Mouse (Mus musculus) thymus, postnatal 4 days (tissue): ENCODE results near the gene Ncor2.
A peak's percentile ranks its signal among the peaks of the same experiment; 100 is the strongest.

Experiments
- DNase-seq: peaks from one replicate; pipeline ENCODE4 v3.0.0; 2021

Gene Ncor2

DNA sequence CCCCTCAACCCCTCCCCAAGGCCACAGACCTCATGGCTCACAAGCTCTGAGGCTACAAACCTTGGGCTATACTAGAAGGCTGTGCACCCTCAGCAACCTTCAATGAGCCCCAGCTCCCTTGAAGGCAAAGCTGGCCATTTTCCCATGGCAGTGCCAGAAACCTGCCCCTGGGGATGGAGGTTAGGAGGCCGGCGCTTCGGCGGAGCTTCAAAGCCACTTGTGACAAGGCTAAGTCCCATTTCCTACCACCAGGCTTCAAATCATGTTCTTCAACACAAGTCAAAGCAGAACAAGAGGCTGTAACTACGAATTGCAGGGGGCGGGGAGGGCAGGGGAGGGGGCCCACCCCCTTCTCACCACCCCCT, 122.7 kb downstream of the Ncor2 start:
- DNase-seq: no peak

DNA sequence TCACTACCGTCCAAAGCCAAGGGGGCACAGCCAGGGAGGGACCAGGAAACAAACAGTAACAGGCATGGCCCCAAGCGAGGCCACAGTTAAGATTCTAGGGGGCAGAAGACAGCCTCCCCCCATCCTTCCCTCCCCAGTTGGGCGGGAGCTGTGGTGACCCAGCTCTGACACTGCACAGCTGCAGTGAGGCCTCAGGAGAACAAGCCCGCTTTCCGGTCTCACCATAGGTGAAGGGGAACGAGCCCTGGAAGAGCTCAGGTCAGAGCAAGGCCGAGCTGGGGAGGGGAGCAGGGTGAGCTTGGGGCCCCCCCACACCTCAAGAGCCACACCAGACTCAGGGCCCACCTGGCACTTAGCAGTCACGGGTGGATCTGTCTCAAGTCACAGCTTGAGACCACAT, 123.1 kb downstream of the Ncor2 start:
- DNase-seq: peak; percentile 71

DNA sequence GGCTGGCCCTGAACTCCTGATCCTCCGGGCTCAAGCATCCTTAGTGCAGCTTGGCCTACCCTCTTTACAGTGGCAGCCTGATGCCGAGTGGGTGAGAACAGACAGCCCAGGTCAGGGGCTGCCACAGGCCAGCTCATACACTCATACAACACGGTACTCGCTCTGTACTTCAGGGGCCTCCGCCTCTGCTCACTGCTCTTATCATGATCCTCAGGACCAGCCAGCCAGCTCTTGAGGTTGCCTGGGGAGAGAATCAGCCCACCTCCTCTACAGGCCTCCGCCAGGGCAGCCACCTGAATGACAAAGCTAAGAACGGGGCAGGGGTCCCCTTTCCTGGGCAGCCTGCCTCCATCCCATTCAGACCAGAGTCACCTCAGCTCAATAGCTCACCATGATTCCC, 125.4 kb downstream of the Ncor2 start:
- no peak for DNase-seq

DNA sequence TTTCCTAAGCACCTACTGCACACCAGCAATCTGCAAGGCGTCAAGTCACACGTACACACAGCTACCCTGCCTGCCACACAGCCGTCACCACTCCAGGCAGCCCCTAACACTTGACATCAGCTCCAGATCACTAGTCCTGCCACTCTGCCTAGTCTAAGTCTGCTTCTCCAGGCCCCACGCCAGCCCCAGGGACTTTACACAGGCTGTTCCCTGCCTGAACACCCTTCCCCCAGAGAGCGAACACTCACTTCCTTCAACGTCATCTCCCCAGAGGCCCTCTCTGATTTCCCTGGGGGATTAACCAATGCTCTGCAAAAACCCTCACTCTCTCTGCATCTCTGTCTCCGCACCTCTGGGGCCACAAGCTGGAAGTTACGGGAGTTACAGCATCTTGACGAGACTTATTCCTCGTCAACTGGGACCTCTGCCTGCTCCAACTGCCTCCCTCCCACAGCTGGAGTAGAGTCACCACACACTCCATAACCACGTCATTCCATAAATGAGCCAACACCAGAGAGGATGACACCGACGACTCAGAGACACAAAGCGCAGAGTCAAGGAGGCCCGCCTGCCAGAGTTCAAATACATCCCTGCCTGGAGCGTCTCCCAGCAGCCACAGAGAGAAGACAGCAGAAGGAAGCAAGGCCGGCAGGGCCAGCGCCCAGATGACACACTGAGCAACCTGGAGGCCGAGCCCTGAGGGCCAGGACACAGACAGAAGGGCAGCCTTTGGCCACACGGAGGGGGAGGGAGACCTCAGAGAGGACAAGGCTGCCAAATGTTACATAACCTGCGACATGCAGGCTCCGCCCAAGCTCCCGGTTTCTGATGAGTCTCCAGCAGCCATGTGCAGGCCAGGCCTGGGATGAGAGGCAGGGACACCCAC, 126.2 kb downstream of the Ncor2 start:
- no peak for DNase-seq

DNA sequence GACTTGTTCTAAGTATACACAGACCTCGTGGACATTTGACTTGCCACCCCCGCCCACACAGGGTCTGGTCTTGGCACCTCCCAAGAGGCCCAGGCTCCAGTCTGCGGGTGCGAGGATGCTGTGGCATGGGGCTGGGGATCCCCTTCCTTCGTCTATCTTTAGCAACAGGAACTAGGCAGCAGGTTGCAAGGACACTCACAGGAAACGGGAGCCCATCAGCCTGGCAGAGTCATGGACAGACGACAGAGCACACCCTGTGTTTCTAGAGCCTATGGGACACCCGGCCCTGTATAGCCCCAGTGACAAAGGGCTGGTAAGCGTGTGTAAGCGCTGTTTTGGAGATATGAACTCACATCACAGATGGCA, 126.8 kb downstream of the Ncor2 start:
- DNase-seq: no peak

DNA sequence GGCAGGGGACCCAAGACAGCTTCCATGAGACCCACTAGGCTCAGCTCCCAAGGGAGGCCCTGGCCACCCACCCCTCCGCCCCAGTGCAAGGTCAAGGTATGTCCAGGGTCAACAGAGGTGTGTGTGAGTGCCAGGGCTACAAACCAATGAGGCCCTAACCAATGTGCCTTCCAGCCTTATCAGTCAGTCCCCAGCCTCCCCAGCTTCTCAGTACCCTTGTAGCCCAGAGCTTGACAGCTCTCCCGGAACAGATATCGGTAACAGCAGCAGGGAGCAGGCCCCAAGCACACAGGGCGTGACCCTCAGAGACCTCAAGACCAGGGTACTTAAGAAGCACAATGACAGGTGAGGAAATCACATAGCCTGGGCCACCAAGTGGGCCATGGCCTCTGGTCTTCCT, 129.5 kb downstream of the Ncor2 start:
- DNase-seq: no peak

DNA sequence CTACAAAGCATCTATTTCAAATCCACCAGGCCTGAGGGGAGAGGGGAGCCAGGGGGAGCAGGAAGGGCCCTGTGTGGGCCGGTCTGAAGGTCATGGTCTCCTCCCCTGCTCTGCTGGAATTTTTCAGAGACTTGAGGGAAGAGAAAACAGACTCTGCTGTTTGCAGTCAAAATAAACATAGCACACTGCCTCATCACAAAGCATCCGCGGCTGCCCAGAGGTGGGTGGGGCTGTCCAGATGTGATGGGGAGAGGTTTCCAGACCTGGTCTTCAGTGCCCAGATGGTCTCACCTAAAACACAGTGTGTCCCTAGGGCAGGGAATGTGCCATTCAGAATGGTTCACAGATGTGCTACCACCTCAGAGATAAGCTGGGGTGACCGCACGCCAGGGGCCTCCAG, 132.6 kb downstream of the Ncor2 start:
- DNase-seq: no peak

DNA sequence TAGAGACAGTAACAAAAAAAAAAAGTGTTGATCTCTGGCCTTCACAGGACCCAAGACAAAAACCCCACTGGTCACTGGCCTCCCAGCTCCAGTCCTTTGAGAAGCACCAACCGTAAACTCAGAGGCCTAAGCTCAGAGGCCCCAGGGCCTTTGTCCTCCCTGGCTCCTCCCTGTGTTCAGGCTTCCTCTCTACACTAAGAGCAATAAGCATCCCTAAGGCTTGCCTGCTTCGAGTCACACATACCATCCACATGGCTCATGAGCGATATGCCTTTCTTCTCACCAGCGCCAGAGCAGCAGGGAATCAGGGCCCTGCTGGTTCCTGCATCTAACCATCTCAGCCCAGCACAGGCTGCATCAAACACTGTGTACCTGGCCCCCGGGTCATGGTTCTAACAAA, 133.8 kb downstream of the Ncor2 start:
- DNase-seq: no peak

DNA sequence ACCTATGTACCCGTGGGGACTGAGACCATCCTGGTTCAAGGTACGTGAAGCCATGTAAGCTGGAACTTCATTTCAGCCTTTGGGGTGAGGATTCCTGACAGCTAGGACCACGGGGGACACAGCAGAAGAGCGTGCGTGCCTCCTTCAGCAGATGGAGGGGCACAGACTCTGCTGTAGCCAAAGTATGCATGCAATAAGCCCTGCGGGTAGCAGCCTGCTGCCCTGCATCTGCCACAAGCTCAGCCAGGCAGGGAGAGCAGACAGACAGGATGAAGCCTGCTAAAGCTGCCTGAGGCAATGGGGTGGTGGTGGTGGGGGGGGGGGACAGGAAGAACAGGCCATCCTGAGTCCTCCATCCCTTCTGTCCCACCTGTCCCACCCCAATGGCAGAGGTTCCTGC, 135.6 kb downstream of the Ncor2 start:
- DNase-seq: no peak

DNA sequence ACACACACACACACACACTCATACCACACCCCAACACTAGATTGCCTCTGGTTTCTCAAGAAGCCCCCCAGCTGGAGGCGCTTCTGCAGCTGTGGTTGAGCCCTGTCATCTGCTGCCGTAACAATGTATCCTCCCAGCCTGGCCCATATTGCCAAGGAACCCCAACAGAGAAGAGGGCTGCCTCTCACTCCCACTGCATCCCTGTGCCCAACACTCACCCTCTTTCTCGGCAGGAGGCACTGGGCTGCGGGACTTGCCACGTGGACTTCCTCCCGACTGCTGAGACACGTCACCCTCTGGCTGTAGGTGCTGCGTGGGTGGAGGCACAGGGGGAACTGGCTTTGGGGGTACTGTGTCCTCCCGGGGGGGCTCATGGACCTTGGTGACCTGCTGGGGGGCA, 137.4 kb downstream of the Ncor2 start:
- DNase-seq: no peak

DNA sequence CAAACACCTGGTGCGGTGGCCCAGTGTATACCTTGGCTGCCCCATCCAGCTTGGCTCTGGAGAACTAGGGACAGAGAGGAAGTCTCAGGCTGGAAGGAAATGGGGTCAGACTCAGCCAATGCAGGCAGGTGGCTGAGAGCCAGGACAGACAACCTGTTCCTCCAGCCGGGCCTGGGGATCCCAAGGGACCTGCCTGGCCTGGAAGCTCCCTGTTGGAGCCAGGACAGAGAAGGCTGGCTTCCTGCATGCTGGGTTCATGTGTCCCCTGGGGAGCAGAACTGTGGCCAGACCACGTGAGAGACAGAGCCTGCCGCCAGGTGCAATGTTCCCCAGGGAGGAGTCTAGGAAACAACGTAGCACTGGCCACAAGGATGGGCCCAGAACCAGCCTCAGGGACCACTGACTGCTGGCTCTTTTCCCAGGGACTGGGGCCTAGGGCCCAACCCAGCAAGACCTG, 138.9 kb downstream of the Ncor2 start:
- DNase-seq: no peak

DNA sequence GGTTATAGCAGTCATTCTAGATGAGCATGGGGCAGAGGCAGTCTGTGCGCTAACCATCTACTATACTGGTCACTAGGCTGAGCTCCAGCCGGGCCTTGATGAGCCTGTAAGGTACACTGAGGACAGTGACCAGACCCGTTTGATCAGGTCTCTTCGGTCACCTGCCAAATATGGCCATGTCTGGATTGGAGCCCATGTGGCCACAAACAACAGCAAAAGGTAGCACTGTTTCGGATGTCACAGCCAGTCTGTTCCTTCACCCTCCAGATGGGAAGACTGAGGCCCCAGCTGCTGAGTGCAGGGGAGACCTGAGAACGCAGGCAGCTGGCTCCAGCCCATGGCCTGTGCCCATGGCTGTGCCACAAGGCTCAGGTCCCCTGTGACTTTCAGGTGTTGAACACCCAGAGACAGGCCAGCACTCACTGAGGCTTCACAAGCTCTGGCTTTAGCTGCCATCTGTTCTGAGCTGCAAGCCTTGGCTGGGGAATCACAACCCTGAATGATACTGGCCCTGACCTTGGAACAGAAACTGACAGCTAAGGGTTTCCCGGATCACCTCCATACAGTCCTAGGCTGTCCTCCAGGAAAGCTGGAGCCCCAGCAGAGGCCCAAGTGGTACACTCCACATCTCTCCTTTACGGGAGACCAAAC, 139.5 kb downstream of the Ncor2 start:
- DNase-seq: no peak

DNA sequence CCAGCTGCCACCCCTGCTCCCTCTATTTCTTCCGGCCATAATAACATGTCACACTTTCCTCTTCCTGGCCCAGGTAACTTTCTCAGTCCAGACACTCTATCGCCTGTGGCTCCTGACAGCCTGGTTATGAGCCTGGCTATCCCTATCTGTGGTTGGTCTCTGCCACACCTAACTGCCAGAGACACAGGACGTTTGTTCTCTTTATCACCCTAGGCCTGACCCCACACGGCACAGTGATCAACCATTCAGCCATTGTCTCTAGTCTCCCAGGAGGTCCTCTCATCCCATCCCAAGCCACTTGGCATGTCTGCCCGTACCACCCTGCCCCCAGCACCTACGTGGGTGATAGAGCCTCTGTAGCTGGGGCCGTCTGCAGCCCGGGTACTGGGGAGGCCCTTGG, 142.5 kb downstream of the Ncor2 start:
- DNase-seq: no peak

DNA sequence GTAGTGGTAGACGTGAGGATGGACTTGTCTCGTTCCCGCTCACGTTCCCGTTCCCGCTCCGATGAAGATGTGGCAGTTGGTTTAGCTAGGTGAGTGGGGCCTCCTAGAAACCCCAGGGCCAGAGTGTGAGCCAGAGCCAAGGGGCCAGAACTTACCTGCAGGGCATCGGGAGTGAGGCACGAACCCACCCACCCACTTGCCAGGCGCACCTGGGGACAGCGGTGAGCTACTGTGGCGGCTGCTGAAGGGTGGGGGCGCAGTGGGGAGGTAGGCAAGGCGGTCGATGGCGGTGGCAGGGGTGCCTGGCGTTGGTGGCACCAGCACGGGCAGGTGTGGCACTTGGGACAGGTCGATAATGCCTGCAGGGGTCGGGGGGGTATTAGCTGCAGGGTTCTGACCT, 150.1 kb downstream of the Ncor2 start:
- no peak for DNase-seq

DNA sequence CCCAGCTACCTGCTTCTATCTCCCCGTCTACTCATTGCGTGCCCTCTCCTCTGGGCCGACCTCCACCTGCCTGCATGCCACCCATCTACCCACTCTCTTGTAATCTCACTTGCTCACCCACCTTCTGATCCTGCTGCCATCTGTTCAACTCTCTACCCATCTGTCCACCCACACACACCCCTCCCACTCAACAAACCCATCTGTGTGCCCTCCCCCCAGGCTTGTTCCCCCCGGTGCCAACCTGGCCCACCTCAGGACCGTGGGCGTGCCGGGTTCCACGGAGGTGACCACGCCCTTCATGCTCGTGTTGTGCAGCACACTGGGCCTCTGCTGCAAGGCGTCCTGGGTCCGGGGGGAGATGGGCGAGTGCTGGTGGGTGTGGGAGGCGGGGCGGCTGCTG, 150.6 kb downstream of the Ncor2 start:
- DNase-seq: no peak

DNA sequence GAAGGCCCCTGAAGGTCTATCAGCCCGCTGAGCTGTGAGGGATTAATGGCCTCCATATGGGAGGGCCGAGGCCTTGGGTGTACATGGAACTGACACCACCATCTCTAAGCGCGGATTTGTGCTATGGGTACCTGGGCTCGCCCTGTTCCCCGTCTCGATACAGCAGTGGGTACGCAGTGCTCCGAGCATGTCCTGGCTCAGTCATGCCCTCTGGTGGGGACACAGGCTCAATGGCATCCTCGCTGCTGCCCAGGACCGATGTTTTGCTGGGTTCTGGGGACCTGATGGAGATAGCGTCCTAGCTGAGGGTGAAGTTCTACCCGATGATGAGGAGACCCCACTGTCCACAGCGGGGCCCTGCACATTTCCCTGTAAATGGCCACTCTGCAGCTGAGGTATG, 155.0 kb downstream of the Ncor2 start:
- DNase-seq: peak; percentile 69

DNA sequence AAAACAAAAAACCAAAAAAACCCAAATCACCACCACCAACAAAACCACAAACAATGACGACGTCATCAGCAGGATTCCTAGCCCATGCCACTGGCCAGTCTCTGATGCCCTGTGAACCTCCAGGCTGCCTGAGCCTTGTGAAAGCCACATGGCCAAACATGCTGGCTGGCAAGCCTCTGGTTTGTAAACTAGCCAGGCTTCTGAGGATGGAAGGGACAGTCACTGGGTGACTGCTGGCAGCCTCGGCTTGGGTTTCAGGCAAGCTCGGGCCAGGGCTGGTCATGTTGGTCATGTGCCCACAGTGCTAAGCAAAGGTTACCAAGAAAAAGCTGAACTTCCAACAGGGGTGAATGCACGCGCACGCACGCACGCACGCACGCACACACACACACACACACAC, 157.7 kb downstream of the Ncor2 start:
- DNase-seq: no peak

DNA sequence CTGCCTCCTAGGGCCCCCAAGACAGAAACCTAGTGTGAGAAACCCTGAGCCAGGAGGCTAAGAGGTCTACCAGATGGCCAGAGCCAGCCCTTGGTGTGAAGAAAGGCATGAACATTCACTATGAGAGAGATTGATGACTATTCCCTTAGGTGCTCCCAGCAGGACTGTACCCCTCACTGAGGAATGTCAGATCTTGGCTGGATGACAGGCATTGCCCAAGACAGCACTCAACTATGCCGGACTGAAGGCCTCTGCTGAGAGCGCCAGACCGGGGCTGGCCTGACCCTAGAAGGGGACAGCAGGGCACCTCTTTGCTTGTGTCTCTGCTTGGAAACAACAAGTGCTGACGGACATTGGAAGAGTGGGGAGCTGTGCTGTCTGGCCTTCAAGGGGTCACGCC, 159.9 kb downstream of the Ncor2 start:
- no peak for DNase-seq

DNA sequence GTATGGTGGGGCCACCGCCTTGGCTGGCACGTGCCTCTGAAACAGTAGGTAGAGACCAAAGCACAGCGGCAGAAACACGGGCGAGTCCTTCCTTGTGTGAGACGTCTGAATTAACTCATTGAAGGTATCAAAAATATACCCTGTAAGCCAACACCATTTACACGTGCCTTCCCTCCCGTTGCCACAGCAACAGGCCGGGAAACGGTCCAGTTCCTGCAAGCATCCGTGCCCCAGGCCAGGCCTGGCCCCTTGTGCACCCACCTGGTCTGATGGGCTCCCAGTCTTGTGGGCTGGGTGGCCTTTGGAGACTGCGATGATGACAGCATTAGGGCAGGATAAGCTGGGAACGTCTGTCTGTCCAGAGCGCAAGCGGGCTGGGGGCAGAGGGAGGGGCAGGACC, 161.7 kb downstream of the Ncor2 start:
- DNase-seq: no peak

DNA sequence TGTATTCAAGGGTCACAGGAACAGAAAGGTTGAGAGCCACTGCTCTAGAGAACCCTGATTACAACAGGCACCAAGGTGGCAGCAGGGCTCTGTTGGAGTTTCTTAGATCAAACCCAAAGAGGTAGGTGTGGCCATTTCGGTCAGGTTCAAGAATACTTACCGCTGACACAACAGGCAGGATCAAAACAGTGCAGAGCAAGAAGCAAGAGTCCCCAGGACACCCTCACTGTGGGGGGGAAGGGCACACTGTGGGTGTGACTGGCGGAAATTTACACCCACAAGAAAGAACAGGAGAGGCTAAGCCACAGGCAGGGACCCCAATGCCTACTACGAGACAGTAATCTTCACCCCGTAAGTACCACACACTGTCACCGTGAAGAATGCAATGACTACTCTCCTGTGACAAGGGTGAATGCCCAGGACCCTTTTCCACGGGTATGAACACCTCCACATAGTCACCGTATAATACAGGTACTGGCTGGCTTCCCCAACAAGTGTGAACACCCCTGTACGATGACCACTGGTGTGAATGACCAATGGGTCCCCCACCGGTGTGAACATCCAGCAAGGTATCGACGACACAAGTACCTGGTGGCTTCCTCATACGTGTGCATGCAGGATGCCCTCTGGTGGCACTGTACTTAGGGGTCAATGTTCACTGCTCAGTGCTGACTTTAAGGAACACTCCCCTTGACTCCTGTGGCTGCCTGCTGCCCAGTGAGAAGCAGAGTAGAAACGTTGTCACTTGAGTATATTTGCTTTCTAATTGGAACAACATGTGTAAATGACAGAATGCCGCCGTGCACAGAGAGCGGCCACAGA, 162.4 kb downstream of the Ncor2 start:
- DNase-seq: peak; percentile 56

DNA sequence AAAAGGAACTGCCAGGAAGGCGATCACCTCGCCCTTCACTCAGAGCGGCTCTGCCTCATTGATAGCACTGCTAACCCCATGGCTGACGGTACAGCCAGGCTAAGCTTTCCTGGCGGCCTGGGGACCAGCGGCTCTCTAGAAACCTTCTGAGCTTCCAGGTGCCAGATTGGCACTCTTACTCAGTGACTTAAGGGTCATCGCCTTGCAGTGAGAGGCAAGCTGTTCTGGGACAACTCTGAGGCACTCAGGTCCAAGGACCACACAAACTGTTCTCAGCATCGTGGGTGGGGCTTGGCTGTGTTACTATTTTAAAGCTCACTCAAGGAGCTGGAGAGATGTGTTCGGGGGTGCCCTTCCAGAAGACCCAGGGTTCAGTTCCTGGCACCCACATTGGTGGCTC, 163.4 kb downstream of the Ncor2 start:
- DNase-seq: peak; percentile 41

DNA sequence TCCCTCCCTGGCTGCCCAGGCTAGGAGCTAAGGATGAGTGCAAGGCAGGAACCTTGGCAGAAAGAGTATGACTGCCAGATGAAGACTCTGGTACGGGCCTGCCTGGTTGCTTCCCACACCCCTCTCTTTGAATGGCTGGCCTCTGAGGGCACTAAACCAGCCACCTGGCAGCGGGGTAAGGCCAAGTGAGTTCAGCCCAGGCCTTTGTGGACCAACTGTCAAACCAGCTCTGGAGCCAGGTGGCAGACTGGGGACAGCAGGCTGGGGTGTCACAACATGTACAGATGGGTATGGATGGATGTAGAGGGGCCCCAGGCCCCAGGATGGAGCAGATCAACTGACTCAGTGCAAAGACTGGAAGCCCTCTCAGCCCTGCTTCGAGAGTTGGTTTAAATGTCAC, 164.0 kb downstream of the Ncor2 start:
- DNase-seq: peak; percentile 46

DNA sequence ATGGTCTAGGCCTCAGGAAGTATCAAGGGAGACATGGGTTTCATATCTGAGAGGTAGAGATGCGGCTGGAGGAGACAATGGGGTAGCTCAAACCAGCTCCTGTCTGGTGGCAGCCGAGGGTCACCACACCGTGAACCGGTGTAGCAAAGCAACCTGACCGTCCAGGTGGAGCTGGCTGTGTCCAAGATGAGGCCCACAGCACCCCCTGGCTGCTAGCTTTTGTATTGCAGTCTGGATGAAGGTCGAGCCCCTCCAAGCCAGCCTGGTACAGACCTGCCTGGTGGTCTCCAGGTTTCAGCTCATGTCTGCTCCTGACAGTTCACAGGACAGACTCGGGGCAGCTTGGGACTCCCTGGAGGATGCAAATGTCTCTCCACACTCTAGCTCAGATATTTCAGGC, 164.5 kb downstream of the Ncor2 start:
- DNase-seq: peak; percentile 84

DNA sequence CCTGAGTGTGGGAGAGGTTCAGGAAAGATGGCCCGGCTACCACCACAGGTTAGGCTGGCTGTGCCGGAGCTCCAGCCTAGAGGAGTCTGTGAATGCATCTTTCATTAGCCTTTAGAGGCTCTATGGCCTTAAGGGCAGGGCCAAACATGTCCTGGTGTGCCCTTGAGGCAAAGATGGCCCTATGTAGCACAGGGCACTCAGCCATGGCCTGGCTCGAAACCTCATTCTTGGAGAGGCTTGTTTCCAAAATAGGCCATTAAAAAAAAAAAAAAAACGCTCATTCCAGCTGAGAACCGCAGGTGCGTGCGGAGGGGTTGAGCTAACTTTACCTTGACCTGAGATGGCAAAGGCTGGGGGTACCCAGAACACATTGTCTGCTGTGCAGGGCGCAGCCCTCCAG, 167.4 kb downstream of the Ncor2 start:
- no peak for DNase-seq
